Mouse (Mus musculus) granulocyte monocyte progenitor cell, adult 5-6 weeks (primary cell): ENCODE measurements around the gene Rimbp2. TPM values are rescaled to one million over a fixed set of nuclear protein-coding genes. Genes with fewer than 3 reads are reported as not detected.
A peak's percentile ranks its signal among the peaks of the same experiment; 100 is the strongest.
"Not testable (repeated sequence)": the region's sequence is repeated elsewhere in the genome, so short reads cannot be mapped to it uniquely, and the experiment has no call there.

ENCODE experiments used
- ATAC-seq: replicated peaks from 2 replicates; pipeline ENCODE4 v1.8.0; 2016; ENCODE audit warnings: mild to moderate bottlenecking, moderate TSS enrichment, inconsistent platforms; ENCODE audit not compliant: poor library complexity, severe bottlenecking
- total RNA-seq, 2 experiments: library from RNA; stranded (forward) in 1 of 2; stranded (reverse) in 1 of 2; fragments of 200-712, 200-1000 nt in 1 of 2; fragments of >200 nt in 1 of 2; fragmentation: Nextera tagmentation in 1 of 2; gene quantifications; 2 replicates each; pipeline ENCODE4 v1.2.3; 2014 to 2017

Rimbp2 gene
- total RNA-seq (2014; fragmentation: Nextera tagmentation): not detected in 2 replicates
- total RNA-seq (2017): not detected in 2 replicates

DNA sequence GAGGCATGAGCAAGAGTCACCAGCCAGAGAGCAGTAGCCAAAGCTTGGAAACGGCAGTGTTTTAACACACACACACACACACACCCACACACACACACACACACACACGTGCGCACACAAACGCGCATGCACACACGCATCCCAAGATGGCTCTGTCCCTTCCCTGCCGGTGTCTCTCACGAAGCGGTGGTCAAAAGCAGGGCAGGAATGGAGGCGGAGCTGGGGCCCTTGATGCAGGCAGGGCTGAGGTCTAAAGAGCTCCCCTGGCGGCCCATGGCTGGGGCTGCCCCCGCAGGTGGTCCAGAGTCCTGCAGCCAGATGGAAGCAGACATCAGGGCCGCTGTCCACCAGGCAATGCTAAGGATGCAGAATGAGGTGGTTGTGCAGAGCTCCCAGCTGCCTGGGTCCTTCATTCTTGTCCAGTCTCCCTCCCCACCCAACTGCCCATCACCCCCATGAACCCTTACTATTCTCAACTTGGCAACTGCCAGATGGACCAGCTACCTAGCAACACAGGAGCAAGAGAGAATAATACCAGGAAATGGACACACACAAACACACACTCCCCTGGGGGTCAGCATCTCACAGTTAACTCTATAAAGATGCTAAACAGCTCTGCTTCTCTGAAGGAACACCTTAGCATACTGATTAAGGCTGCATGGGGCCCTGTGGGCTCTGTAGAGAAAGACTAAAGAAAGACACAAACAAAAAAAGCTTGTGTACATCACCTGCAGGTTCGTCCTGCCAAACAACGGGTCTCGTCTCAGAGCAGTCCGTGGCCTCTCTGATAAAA is at the start of gene Rimbp2:
TSS of gene Rimbp2 (minus strand) at position 209 of the 793 bp plus-strand sequence.
- no peak for ATAC-seq

DNA sequence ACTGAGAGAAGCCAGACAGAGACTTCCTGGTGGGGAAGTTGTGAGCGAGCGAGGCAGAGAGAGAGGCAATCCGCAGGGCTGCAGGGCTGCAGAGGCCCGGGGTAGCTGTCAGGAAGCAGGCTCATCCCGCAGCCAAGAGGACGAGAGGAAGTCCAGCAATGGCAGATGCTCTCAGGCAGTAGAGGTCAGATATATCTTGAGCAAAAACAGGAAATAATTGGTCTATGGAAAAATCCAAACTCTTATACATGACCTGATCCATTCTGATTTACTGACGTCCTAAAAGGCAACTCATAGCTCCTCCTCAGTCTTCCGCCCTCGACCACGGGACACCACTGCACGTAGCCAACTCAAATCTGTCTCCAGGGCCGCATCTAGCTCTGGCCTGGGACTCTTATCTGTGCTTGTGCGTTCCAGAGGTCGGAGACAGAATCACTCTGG is 49.3 kb upstream of the Rimbp2 start:
- peak; percentile 76 for ATAC-seq

DNA sequence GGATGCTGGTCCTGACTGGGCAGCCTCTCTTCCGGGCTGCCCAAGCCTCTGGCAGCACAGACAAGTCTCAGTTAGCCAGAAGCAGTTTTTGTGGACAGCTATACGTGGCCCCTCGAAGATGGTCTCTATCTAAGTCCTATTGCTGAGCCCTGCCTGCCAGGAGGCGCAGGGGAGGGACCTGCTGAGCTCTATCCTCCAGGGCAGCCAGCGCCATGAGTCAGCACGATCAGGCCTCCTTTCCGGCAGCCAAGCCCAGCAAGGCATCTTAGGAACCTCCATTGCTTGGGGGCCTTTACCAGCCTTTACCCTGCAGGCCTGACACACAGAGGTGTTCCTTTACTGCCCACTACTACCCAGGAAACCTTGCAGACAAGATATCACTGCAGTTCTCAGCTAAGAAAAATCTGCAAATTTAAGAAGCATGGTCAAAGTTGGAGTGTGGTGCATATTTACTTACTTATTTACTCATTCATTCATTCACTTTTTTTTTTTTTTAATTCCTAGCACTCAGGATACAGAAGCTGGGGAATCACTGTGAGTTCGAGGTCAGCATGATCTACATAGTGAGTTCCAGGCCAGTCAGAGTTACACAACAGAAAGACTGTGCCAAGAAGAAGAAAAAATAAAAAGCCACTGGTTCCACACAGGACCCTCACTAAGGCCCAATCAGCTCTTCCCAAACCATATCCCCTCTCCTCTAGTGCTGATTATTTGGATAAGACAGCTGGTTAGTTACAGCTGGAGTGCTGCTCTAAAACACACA is 47.6 kb upstream of the Rimbp2 start:
- peak; percentile 34 for ATAC-seq

DNA sequence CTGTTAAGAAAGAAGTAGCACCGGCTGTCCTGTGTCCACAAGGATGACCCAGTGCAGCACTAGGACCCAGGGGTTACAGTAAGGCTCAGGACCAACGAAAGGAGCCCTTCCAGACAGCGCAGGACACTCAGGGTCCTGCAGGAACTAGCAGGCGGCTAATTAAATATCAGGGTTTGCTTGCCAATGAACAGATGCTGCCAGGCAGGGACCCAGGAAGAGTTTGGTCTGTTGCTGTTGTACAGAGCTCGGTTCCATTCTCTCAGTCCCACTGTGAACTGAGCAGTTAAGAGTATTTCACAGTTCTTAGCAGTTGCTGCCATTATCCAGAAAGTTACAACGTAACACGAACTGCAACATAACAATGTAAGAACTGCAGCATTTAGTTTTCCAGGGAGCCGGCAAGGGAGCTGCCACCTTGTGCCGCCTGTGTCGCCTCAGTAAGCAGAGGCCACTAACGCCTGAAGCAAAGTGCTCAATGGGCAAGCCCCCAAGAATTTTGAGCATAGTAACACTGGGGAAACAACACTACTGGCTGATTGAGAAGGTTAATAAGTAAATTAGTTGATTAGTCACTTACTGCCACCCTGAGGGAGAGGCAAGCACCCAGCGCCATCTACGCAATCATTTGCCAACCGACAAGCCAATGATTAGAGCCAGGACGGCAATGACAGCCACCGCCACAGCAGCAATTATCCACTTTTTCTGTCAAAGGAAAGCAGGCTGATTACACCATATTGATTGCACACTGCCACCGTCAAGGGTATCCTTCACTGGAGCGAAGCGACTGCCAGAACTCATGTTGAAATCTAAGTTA is 34.1 kb upstream of the Rimbp2 start:
- ATAC-seq: no peak

DNA sequence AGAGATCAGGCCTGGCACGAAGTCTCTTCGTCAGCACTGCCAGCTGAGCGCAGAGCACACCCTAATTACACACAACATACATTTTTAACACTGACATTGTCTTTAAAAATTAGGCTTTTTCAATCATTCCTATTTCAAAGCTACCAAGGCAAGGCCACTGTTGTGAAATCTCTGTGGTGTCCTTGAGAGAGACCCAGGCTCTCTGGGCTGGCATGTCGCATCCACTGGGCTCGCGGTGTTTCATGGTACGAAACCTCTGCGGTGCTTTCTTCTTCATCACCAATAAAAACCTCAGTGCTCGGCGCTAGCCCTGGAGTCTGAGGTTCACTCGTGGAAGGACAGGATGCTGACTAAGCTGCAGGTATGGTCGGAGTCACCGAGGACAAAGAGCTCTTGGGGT is 32.7 kb upstream of the Rimbp2 start:
- no peak for ATAC-seq

DNA sequence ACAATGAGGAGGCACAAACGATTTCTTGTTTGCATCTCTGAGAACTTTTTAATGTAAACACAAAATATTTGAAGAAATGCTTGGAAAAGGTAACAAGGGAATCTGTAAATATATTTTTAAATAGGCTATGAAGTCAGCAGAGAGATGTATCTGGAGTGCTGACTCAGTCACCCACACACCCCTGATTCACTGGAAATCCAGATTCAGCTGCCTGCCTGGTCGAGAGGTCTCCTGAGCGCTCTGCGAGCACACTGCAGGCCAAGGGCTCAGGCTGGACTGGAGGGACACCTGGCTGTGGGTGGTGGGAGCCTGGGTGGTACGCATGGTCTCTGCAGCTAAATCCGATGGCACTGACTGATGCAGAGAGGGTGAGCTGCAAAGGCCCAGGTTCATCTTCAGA is 31.2 kb upstream of the Rimbp2 start:
- no peak for ATAC-seq

DNA sequence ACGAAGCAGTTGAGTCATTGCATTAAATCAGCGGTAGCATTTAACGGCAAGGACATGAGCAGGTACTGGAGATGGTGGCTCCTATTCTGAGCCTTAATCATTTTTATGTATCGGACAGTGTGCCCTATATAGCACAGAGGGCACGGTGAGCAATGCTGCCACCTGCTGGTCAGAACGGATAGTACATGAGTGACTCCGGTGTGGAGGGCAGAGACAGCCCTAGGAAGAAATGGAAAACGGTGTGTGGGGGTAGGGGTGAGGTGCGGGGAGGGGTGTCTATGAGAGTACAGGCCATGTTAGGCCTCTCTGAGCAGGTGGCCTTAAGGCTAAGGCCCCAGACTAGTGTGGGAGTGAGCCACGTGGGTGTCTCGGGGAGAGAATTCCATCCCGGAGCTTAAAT is 28.3 kb upstream of the Rimbp2 start:
- ATAC-seq: peak; percentile 79

DNA sequence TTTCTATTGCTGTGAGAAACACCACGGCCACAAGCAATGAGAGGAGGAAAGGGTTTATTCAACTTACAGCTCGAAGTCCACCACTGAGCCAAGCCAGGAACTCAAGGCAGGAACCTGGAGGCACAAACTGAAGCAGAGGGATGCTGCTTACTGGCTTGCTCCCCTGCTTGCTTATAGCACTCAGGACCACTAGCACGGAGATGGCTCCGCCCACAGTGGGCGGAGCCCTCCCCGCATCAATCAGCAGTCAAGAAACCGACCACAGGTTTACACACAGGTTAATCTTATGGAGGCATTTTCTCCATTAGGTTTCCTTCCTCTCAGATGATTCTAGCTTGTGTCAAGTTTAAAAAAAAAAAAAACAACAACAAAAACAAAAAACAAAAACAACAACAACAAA is 27.6 kb upstream of the Rimbp2 start:
- ATAC-seq: no peak

DNA sequence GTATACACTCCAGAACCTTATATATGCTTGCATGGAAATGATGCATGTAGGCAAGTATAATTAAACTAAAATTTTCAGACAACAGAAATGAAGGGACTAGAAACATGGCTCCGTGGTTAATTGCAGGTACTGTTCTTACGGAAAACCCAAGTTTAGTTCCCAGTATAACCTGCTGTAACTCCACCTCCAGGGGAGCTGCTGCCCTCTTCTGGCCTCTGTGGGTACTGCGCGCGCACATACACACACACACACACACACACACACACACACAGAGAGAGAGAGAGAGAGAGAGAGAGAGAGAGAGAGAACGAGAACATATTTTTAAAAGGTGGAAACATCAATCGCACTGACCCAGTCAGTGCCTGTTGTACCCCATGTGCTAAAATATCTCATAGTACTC is 25.7 kb upstream of the Rimbp2 start:
- ATAC-seq: no peak

DNA sequence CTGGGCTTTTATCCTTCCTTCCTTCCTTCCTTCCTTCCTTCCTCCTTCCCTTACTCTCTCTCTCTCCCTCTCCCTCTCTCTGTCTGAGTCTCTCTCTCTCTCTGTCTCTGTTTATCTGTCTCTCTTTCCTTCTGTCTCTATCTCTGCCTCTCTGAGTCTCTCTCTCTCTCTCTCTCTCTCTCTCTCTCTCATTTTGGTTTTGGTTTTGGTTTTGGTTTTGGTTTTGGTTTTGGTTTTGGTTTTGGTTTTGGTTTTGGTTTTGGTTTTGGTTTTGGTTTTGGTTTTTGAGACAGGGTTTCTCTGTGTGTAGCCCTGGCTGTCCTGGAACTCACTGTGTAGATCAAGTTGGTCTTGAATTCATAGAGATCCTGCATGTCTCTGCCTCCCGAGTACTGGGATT is 24.2 kb upstream of the Rimbp2 start:
- not testable (repeated sequence) for ATAC-seq

DNA sequence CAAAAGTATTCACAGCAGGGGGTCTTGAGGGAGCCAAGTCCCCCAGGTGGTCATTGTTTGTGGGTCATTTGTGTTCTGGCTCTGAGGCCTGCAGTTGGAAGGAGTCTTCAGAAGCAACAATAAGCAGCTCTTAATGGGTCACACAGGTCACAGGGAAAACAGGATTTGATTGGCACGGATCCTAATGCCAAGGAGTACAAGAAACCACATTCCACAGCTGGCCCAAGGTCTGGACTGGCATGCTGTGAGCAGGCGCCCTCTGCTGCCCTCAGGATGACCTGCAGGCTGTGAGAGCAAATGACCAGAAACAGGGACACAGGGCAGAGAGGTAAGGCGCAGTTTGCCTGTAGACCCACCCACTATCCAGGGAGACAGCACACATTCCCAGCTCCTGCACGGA is 23.0 kb upstream of the Rimbp2 start:
- peak; percentile 84 for ATAC-seq

DNA sequence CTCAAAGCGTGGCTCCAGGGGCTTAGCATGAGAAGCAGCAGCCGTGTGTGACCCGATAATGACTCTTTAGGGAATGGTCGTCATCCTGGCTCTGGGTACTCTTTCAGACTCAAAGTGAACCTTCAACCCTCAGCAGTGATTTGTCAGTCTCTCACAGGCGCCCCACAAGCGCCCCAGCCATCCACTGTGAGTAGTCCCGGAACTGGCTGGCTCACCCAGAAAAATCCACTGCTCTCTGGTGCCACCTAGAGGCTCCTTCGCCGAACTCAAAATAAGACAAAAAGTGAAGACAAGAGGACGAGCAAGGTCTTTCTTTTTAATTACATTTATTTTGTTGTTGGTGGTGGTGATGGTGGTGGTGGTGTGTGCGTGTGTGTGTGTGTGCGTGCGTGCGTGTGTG is 18.0 kb upstream of the Rimbp2 start:
- peak; percentile 82 for ATAC-seq

DNA sequence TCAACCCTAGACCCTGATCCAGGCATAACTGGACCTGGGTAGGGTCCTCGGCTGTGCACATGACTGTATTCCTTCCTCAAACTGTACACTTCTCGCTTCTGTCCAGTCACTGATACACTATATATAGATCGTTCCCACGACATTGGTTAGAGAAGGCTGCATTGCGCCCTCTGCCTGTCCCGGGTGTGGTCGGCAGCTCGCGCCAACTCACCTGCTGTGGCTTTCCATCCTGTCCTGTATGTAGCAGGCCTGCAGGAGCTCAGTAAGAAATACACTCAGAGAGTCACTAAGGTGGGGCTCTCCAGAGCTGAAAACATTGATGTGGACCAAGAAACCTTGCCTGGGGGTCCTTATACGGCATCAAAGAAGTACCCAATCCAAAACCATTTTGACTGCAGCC is 17.6 kb upstream of the Rimbp2 start:
- ATAC-seq: no peak

DNA sequence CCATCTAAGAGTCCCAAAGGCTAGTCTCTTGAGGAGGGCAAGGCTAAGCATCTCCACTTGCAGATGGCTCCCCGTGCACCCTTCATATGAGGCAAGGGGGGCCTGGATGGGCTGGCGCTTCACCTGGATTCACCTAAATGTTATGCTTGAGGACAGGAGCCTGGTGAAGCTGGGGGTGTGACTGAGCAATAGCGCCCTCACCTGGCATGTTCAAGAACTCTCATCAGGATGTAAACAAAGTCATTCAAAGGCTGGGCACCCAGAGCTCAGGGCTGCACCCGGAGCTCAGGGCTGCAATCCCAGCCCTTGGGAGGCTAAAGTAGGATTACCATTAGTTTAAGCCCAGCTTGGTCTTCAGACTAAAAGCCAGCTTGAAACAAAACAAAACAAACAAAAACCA is 11.1 kb upstream of the Rimbp2 start:
- ATAC-seq: no peak

DNA sequence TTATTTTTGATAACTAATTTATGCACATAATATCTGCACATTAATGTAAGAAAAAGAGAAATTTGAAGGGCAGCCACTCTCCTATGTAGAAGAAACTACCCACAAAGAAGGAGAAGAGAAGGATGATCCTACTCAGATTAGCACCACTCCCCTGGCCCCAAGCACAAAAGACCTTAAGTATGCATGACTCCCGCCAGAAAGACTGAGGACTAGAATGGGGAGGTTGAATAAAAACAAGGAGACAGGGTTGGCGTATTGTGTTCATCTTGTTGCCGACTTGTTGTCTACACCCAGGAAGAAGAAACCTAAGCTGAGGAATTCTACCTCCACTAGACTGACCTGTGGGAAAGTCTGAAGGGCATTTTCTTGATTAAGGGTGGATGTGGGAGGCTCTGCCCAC is 5.6 kb upstream of the Rimbp2 start:
- ATAC-seq: no peak

DNA sequence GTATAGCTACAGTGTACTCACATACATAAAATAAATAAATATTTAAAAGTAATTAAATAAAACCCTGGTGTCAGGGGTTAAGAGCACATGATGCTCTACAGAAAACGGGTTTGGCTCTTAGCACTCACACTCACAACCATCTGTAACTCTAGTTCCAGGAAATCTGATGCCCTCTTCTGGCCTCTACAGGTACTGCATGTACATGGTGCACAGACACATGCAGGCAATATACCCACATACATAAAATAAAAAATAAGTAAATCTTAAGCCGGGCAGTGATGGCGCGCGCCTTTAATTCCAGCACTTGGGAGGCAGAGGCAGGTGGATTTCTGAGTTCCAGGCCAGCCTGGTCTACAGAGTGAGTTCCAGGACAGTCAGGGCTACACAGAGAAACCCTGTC is 1.1 kb upstream of the Rimbp2 start:
- not testable (repeated sequence) for ATAC-seq

DNA sequence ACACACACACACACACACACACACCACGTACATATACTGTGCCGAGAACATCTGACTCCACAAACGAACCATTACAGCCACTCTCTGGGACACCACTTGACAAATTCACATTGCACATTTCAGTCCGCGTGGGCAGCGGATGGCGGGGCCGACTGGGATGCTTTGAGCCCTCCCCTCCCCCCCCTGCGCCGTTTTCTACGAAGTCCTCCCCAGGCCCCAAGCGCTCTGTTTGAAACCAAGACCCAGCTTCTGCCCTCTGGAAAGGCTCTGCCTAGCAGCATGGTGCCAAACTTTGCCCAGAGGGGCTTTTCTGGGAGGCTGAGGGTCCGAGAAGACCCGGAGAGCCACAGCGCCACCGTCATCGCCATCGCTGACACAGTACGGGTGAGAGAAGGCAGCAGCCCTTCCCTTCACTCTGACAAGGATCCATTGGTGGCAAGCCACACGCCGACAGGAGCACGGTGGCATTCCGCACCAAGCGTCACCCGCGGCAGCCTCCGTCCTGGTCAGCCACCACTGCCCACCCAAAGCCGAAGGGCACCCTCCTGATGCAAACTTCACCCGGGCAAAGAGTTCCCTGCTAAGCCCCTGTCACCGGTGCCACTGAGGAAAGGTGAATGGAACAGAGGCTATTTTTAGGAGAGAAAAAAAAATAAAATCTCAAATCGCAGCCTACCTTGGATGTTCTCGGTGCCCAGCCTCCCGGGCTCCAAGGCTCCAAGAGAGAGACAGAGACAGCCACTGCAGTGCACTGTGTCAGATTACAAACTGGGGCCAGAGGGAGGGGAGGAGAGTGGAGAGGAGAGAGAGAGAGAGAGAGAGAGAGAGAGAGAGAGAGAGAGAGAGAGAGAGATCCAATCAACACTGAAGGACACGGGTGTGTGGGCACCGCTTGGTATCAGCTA is 743 bp downstream of the Rimbp2 start:
- ATAC-seq: no peak

DNA sequence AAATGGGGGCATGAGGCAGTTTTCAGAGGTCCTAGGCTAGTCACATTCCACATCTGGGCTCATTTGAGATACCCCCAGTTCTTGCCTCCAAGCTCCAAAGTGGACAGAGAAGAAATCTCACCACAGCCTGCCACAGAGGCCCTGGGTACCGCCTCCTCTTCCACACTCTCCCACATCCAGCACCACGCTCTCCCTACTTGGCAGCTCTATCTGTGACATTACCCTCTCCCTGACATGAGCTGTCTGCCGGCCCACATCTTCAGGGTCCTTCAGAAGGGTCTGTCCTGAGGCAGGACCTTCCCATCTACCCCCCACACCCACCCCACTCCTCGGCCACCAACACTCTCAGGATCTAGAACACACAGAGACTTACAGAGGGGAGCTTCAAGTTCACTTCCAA is 1.8 kb downstream of the Rimbp2 start:
- no peak for ATAC-seq

DNA sequence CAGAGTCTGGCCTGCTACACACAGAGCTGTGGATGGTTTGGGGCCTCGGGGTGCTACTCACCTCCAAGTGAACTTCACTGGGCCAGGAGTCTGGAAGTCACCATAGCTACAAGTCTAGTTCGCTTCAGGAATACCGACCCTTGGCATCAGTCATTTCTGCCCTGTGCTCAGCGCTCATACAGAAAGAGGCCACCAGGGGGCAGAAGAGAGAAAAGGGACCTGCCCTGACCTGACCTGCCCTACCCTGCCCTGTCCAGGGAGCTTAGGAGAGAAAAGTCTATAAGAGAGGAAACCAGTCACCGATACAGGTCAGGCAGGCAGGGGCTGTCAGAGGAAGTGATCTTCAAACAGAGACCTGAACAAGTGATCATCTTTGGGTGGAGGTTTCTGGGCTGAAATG is 6.2 kb downstream of the Rimbp2 start:
- ATAC-seq: peak; percentile 71

DNA sequence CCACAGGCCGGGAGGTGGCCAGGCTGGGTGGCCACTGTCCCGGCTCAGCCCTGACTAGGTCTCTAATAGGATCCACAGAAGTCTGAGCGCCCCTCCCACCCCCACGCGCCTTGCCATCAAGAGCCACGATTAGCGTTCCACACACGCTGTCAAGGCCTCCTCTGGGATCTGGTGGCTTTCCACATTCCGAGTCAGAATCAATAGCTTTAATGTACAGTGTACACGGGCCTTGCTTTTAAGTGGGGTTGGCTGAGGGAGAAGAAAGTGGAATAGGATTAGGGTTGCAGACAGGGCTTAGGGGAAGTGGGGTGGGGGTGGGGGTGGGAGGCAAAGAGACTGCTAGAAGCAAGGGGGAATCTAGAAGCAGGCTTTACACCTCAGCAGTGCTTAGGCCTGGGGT is 12.8 kb downstream of the Rimbp2 start:
- ATAC-seq: no peak
